Mouse (Mus musculus) bone marrow, adult 2 months (tissue): ENCODE results near the gene Ptprn2. TPM values are rescaled to one million over a fixed set of nuclear protein-coding genes. Genes with fewer than 3 reads are reported as not detected.

Source experiments
- H3K27ac ChIP-seq: fragments of 200-500 bp; 2 replicates; pipeline ENCODE4 v1.5.1; 2012; ENCODE audit warnings: low read depth, mild to moderate bottlenecking, control low read depth, inconsistent platforms, low read length; ENCODE audit not compliant: control insufficient read depth, poor library complexity, insufficient read depth
- H3K4me1 ChIP-seq: fragments of 200-500 bp; 2 replicates; pipeline ENCODE4 v1.6.1; 2011; ENCODE audit warnings: low read length; ENCODE audit not compliant: control insufficient read depth, insufficient read depth
- H3K4me3 ChIP-seq: fragments of 200-500 bp; replicated peaks from 2 replicates; pipeline ENCODE3; 2011; ENCODE audit warnings: mild to moderate bottlenecking, low read depth, low read length, control low read depth; ENCODE audit not compliant: control insufficient read depth
- CTCF ChIP-seq: fragments of 200-500 bp; IDR thresholded peaks from 2 replicates; pipeline ENCODE4 v1.5.1; 2011; ENCODE audit warnings: low read length, control low read depth; ENCODE audit not compliant: control insufficient read depth, insufficient read depth
- POLR2A ChIP-seq: fragments of 200-500 bp; IDR thresholded peaks from 2 replicates; pipeline ENCODE4 v1.6.1; 2011; ENCODE audit warnings: low read depth, mild to moderate bottlenecking, control low read depth, low read length, borderline replicate concordance; ENCODE audit not compliant: control insufficient read depth
- WGBS: fragments of 180-500 bp; shearing (Covaris S2); methylation state at CpG from one replicate; pipeline ENCODE4 v1.1.7; 2018; 5-methylcytosine and 5-hydroxymethylcytosine counted together
- polyA plus RNA-seq: library from polyadenylated mRNA; stranded (reverse); fragments of >200 nt; gene quantifications from 2 replicates; pipeline ENCODE4 v1.2.4, GENCODE M21; 2011; ENCODE audit warnings: low replicate concordance; ENCODE audit not compliant: missing spikeins, insufficient read depth, insufficient read length

The Ptprn2 gene
- polyA plus RNA-seq, 1 experiment = 0.35 TPM

GRCm38 (mm10) chr12:117210467-117210866, 724.9 kb downstream of the Ptprn2 start:
- no peak overlapping the region for H3K4me3 ChIP-seq
- H3K4me1 ChIP-seq = no peaks in the 10 kb centered on the region
- WGBS = 90% methylated on average over 4 of the region's 4 CpGs
- no peak for TF ChIP-seq POLR2A
- no peak for TF ChIP-seq CTCF
- H3K27ac ChIP-seq = no peak overlapping the region

GRCm38 (mm10) chr12:117213531-117213930, 728.0 kb downstream of the Ptprn2 start:
- TF ChIP-seq POLR2A (no peak), CTCF (no peak)
- H3K4me3 ChIP-seq = no peak overlapping the region
- WGBS = 77% methylated on average over 1 of the region's 1 CpGs
- H3K4me1 ChIP-seq = no peaks in the 10 kb centered on the region
- no peak overlapping the region for H3K27ac ChIP-seq

- no peak for TF ChIP-seq POLR2A
- TF ChIP-seq CTCF = no peak
- no peak overlapping the region for H3K27ac ChIP-seq
- no peak overlapping the region for H3K4me3 ChIP-seq
- WGBS = 69% methylated on average over 4 of the region's 4 CpGs
- H3K4me1 ChIP-seq = no peaks in the 10 kb centered on the region
Observed at GRCm38 (mm10) chr12:117214272-117214671, 728.8 kb downstream of the Ptprn2 start.

GRCm38 (mm10) chr12:117214919-117215318, 729.4 kb downstream of the Ptprn2 start:
- Histone ChIP-seq H3K4me1 (no peaks in the 10 kb centered on the region), H3K4me3 (no peak overlapping the region), H3K27ac (no peak overlapping the region)
- WGBS = 73% methylated on average over 5 of the region's 5 CpGs
- TF ChIP-seq POLR2A (no peak), CTCF (no peak)

DNA sequence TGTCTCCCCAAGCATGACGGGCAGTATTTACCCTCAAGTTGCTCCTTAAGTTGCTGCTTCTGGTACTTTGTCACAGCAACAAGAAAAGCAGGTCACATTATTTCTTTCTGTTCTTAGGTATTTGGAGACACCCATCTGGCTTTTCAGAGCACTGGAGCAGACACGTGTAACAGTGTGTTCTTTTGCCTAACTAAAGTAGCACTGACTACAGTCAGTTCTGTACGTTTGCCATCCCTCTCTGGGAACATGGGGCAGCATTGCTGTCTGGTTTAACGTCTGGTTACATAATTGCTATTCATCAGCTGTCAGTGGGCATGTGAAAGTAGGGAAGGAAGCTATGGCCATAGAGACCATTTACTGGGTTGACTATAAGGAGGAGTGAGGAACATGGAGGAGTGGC, 736.4 kb downstream of the Ptprn2 start:
- 45% methylated on average over 4 of the region's 4 CpGs for WGBS
- Histone ChIP-seq H3K27ac (no peak overlapping the region), H3K4me1 (no peaks in the 10 kb centered on the region), H3K4me3 (no peak overlapping the region)
- TF ChIP-seq POLR2A (no peak), CTCF (no peak)

- no peaks in the 10 kb centered on the region; the same call in 1 of the 2 replicates for H3K4me1 ChIP-seq
- WGBS = 79% methylated on average over 1 of the region's 1 CpGs
- no peak overlapping the region for H3K4me3 ChIP-seq
- no peak overlapping the region for H3K27ac ChIP-seq
- TF ChIP-seq POLR2A = no peak
- no peak for TF ChIP-seq CTCF
Observed at GRCm38 (mm10) chr12:117224036-117224435, 738.5 kb downstream of the Ptprn2 start.

DNA sequence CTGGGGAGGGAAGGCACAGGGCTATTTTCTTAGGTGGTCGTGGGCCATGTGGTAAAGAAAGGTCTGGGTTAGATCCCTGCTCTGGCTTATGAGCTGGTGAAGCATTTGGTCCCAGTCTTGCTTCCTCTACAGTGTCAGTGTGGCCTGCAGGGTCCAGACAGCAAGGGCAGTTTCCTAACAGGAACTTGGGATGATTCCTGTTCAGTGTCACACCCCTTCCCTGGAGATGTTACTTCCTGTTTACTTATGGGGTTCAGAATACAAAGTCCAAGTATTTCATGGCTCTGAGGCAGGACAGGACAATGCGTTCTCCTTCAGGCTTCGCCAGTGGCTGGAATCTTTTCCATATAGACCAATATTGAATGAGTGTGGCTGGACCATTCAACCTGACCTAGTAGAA, 741.7 kb downstream of the Ptprn2 start:
- TF ChIP-seq CTCF (no peak), POLR2A (no peak)
- WGBS = 62% methylated on average over 3 of the region's 3 CpGs
- Histone ChIP-seq H3K27ac (no peak overlapping the region), H3K4me1 (no peaks in the 10 kb centered on the region; the same call in 1 of the 2 replicates), H3K4me3 (no peak overlapping the region)

DNA sequence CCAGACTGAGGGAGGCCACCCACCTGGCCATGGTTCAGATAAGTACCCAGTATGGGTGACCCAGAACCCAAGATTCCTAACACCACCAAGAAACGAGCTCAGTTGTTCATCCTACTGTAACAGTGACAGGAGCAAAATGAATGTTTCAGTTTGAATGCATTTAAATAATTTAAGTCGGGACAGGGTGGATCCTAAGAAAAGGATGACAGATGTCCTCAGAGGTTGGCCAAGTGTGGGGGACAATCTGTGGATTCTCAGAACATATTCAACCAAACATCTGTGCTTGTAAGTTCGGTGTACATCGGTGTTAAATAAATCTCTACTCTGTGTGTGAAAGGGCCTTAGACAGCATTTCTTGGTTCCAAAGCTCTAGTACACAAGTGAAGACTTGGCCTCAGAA, 743.9 kb downstream of the Ptprn2 start:
- no peak overlapping the region for H3K27ac ChIP-seq
- H3K4me3 ChIP-seq = no peak overlapping the region
- TF ChIP-seq CTCF (no peak), POLR2A (no peak)
- no peaks in the 10 kb centered on the region; the same call in 1 of the 2 replicates for H3K4me1 ChIP-seq
- 87% methylated on average over 4 of the region's 4 CpGs for WGBS

- Histone ChIP-seq H3K27ac (no peak overlapping the region), H3K4me3 (no peak overlapping the region), H3K4me1 (no peaks in the 10 kb centered on the region; the same call in 1 of the 2 replicates)
- TF ChIP-seq POLR2A (no peak), CTCF (no peak)
- 75% methylated on average over 6 of the region's 6 CpGs for WGBS
Observed at GRCm38 (mm10) chr12:117230282-117230681, 744.8 kb downstream of the Ptprn2 start.
